Mouse (Mus musculus) megakaryocyte, embryonic 14.5 days (primary cell): ENCODE measurements around the gene Tnfrsf13b.

Source experiments
- FLI1 ChIP-seq: IDR thresholded peaks from 2 replicates; pipeline ENCODE4 v1.6.1; 2012; ENCODE audit warnings: low read length, inconsistent platforms, mixed read lengths
- GATA1 ChIP-seq: IDR thresholded peaks from 3 replicates; pipeline ENCODE4 v1.6.1; 2012; ENCODE audit warnings: mixed read lengths, low read length, inconsistent platforms, borderline replicate concordance

DNA sequence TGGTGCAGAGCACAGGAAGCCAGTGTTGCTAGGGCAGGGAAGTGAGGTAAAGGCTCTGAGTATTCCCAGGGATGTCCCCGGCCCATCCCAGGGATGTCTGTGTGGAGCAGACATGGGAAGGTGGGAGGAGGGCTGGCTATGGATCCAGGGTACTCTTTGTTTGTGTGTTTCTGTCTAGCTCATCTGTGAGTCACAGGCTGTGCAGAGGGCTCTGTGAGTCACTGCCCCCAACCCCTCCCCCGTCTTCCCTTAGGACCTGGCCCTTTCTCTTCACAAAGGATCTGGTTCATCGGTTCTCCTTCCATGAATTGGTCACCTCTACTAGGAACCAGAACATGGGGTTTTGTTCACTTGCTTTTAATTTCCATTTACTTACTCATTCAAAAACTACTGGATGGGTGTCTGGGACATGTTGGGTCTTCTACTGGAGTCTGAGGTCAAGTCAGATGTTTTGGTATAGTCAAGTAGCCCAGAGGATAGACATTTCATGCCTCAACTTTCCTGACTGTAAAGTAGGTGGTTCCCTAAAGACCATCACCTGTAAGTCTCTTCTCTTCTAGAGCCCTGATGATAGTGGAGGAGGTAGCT is 6.5 kb upstream of the Tnfrsf13b start:
- TF ChIP-seq GATA1 (no peak), FLI1 (no peak)
